Mouse (Mus musculus) lung, embryonic 15.5 days (tissue): ENCODE data around the gene Tefm. TPM values are rescaled to one million over a fixed set of nuclear protein-coding genes. Genes with fewer than 3 reads are reported as not detected.

Source experiments
- ATAC-seq: fragments of 200-750 bp; cut with Nextera tagmentation; 2 replicates; pipeline ENCODE4 v1.8.0; 2017; ENCODE audit warnings: moderate number of reproducible peaks, borderline replicate concordance; ENCODE audit not compliant: low FRiP score, low TSS enrichment; ENCODE audit errors: extremely low read depth
- H3K27ac ChIP-seq: fragments of 300-500 bp; sonication (generic); 2 replicates; pipeline ENCODE4 v1.5.1; 2015; ENCODE audit warnings: moderate library complexity, mild to moderate bottlenecking, inconsistent platforms
- H3K27me3 ChIP-seq: fragments of 300-500 bp; sonication (generic); 2 replicates; pipeline ENCODE4 v1.6.1; 2015; ENCODE audit warnings: inconsistent platforms
- H3K36me3 ChIP-seq: fragments of 300-500 bp; sonication (generic); 2 replicates; pipeline ENCODE4 v1.6.1; 2015; ENCODE audit warnings: inconsistent platforms
- H3K4me1 ChIP-seq: fragments of 300-500 bp; sonication (generic); 2 replicates; pipeline ENCODE4 v1.6.1; 2015; ENCODE audit warnings: inconsistent platforms
- H3K4me2 ChIP-seq: fragments of 300-500 bp; sonication (generic); 2 replicates; pipeline ENCODE4 v1.6.1; 2015; ENCODE audit warnings: inconsistent platforms, mild to moderate bottlenecking, moderate library complexity
- H3K4me3 ChIP-seq: fragments of 300-500 bp; sonication (generic); 2 replicates; pipeline ENCODE4 v1.5.1; 2015; ENCODE audit warnings: mild to moderate bottlenecking, inconsistent platforms
- H3K9ac ChIP-seq: fragments of 300-500 bp; sonication (generic); 2 replicates; pipeline ENCODE4 v1.6.1; 2015; ENCODE audit warnings: inconsistent platforms
- H3K9me3 ChIP-seq: fragments of 300-500 bp; sonication (generic); 2 replicates; pipeline ENCODE4 v1.6.1; 2016; ENCODE audit warnings: inconsistent platforms
- WGBS: fragments of 180-500 bp; shearing (Covaris S2); methylation state at CpG from one replicate; pipeline ENCODE4 v1.1.7; 2015; 5-methylcytosine and 5-hydroxymethylcytosine counted together
- polyA plus RNA-seq: library from polyadenylated mRNA; unstranded; fragments of >200 nt; fragmentation: Nextera tagmentation; extraction: Ambion mirVana; gene quantifications from 2 replicates; pipeline ENCODE4 v1.2.1, GENCODE M21; 2015

Tefm gene
- polyA plus RNA-seq, 1 experiment from 2014 or later: 28.2 TPM

- no peak overlapping the region for H3K9ac ChIP-seq
- 60% methylated on average over 4 of the region's 4 CpGs for WGBS
- no peaks in the 10 kb centered on the region for H3K36me3 ChIP-seq
- H3K4me1 ChIP-seq: no peaks in the 10 kb centered on the region
- no peak overlapping the region for H3K4me2 ChIP-seq
- no peaks in the 10 kb centered on the region for H3K27me3 ChIP-seq
- H3K9me3 ChIP-seq: no peaks in the 10 kb centered on the region
- no peak for ATAC-seq
- H3K4me3 ChIP-seq: no peak overlapping the region
- H3K27ac ChIP-seq: no peak overlapping the region
Observed at GRCm38 (mm10) chr11:80171884-80172283, 29.9 kb upstream of the Tefm start.

- no peak overlapping the region for H3K4me2 ChIP-seq
- H3K36me3 ChIP-seq: no peaks in the 10 kb centered on the region
- 57% methylated on average over 5 of the region's 5 CpGs for WGBS
- no peak for ATAC-seq
- H3K4me3 ChIP-seq: no peak overlapping the region
- H3K27me3 ChIP-seq: no peaks in the 10 kb centered on the region
- H3K9ac ChIP-seq: no peak overlapping the region
- no peak overlapping the region for H3K27ac ChIP-seq
- H3K4me1 ChIP-seq: no peaks in the 10 kb centered on the region
- H3K9me3 ChIP-seq: no peaks in the 10 kb centered on the region
Observed at GRCm38 (mm10) chr11:80170351-80170750, 28.4 kb upstream of the Tefm start.

- H3K4me1 ChIP-seq: no peaks in the 10 kb centered on the region
- 88% methylated on average over 3 of the region's 3 CpGs for WGBS
- H3K4me3 ChIP-seq: no peak overlapping the region
- no peaks in the 10 kb centered on the region for H3K36me3 ChIP-seq
- no peak overlapping the region for H3K9ac ChIP-seq
- H3K9me3 ChIP-seq: no peaks in the 10 kb centered on the region
- no peak overlapping the region for H3K4me2 ChIP-seq
- ATAC-seq: no peak
- H3K27me3 ChIP-seq: no peaks in the 10 kb centered on the region
- no peak overlapping the region for H3K27ac ChIP-seq
Observed at GRCm38 (mm10) chr11:80169629-80170028, 27.7 kb upstream of the Tefm start.

DNA sequence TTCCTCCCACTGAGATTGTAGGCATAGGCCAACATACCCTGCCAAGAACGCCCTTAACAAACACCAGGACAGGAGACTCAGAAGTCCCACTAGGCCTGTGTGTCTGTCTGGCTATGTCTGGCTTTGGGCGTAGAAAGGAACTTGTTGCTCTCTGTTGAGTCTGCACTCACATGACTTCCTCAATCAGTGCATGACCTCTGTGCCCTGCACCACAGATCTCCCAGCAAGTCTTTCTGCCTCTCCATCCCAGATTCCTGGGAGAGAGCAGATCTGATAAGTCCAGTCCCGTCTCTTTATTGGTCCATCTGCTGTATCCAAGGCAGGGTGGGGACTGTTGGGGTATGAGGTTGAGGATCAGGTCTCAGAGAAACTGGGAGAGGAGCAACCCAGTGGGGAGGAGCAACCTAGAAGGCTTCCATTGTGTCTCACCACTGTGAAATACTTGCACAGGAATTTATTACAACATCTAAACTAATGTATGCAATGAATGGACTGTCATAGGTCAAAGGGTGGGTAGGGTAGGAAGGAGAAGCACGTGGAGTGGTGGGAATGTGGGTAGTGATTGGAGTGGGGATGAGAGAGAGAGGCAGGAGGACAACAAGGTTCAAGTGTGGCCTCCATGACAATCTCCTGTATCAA lies 26.8 kb upstream of the Tefm start:
- WGBS: 65% methylated on average over 4 of the region's 4 CpGs
- Histone ChIP-seq H3K27me3 (no peaks in the 10 kb centered on the region), H3K27ac (no peak overlapping the region), H3K9me3 (no peaks in the 10 kb centered on the region), H3K9ac (no peak overlapping the region), H3K4me2 (no peak overlapping the region), H3K36me3 (no peaks in the 10 kb centered on the region), H3K4me1 (no peaks in the 10 kb centered on the region), H3K4me3 (no peak overlapping the region)
- no peak for ATAC-seq

GRCm38 (mm10) chr11:80168121-80168520 lies 26.1 kb upstream of the Tefm start:
- no peaks in the 10 kb centered on the region for H3K9me3 ChIP-seq
- H3K4me2 ChIP-seq: no peak overlapping the region
- H3K4me3 ChIP-seq: no peak overlapping the region
- 87% methylated on average over 9 of the region's 9 CpGs for WGBS
- no peaks in the 10 kb centered on the region for H3K27me3 ChIP-seq
- no peak overlapping the region for H3K9ac ChIP-seq
- no peaks in the 10 kb centered on the region for H3K4me1 ChIP-seq
- H3K27ac ChIP-seq: no peak overlapping the region
- ATAC-seq: no peak
- H3K36me3 ChIP-seq: no peaks in the 10 kb centered on the region

DNA sequence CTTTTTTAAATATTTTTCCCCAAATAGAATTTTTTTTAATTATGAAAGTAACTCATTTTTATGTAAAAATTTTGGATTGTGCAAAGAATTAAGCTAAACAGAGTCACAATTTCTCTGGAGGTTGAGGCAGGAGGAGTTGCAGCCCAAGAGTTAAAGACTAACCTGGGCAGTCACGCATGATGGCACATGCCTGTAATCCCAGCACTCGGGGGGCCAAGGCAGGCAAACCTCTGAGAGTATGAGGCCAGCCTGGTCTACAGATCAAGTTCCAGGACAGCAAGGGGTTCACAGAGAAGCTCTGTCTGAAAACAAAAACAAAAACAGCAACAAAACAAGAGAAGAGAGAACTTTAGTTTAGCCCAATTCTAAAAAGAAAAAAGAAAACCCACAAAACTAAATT lies 22.2 kb upstream of the Tefm start:
- H3K27me3 ChIP-seq: no peaks in the 10 kb centered on the region
- H3K27ac ChIP-seq: no peak overlapping the region
- no peaks in the 10 kb centered on the region for H3K9me3 ChIP-seq
- WGBS: 63% methylated on average over 2 of the region's 2 CpGs
- ATAC-seq: no peak
- H3K4me1 ChIP-seq: no peaks in the 10 kb centered on the region
- H3K4me3 ChIP-seq: no peak overlapping the region
- H3K36me3 ChIP-seq: no peaks in the 10 kb centered on the region
- H3K4me2 ChIP-seq: no peak overlapping the region
- H3K9ac ChIP-seq: no peak overlapping the region

GRCm38 (mm10) chr11:80163362-80164116 lies 21.6 kb upstream of the Tefm start:
- Histone ChIP-seq H3K36me3 (no peaks in the 10 kb centered on the region), H3K4me3 (no peak overlapping the region), H3K9ac (no peak overlapping the region), H3K27ac (no peak overlapping the region), H3K27me3 (no peaks in the 10 kb centered on the region), H3K4me2 (no peak overlapping the region), H3K9me3 (no peaks in the 10 kb centered on the region), H3K4me1 (no peaks in the 10 kb centered on the region)
- ATAC-seq: no peak
- WGBS: 69% methylated on average over 7 of the region's 7 CpGs

DNA sequence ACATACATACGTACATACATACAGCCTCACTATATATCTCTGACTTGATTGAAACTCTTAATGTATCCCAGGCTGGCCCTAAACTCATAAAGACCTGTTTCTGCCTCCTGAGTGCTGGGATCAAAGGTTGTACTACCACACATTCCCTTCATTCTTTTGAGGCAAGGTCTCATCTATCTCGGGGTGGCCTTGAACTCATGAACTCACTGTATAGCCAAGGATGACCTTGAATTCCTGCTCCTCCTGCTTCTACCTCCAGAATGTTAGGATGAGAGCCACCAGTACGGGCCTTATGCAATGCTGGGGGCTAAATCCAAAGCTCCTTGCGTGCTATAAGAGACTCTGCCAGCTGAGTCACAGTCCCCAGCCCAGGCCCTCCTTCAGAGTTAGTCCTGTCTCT lies 19.1 kb upstream of the Tefm start:
- no peak overlapping the region for H3K4me2 ChIP-seq
- no peak overlapping the region for H3K4me3 ChIP-seq
- H3K9ac ChIP-seq: no peak overlapping the region
- peaks cover 10% of the 10 kb centered on the region; the same call in 1 of the 2 replicates for H3K27me3 ChIP-seq
- WGBS: 73% methylated on average over 4 of the region's 4 CpGs
- H3K9me3 ChIP-seq: no peaks in the 10 kb centered on the region
- no peak for ATAC-seq
- no peaks in the 10 kb centered on the region for H3K36me3 ChIP-seq
- H3K4me1 ChIP-seq: no peaks in the 10 kb centered on the region
- H3K27ac ChIP-seq: no peak overlapping the region

- H3K4me1 ChIP-seq: peaks cover 5% of the 10 kb centered on the region; the same call in 1 of the 2 replicates
- H3K27me3 ChIP-seq: peaks cover 31% of the 10 kb centered on the region
- no peaks in the 10 kb centered on the region for H3K9me3 ChIP-seq
- H3K9ac ChIP-seq: no peak overlapping the region
- H3K4me2 ChIP-seq: no peak overlapping the region
- no peaks in the 10 kb centered on the region for H3K36me3 ChIP-seq
- no peak overlapping the region for H3K27ac ChIP-seq
- 71% methylated on average over 7 of the region's 7 CpGs for WGBS
- no peak overlapping the region for H3K4me3 ChIP-seq
- ATAC-seq: no peak
Observed at GRCm38 (mm10) chr11:80159018-80159417, 17.0 kb upstream of the Tefm start.

DNA sequence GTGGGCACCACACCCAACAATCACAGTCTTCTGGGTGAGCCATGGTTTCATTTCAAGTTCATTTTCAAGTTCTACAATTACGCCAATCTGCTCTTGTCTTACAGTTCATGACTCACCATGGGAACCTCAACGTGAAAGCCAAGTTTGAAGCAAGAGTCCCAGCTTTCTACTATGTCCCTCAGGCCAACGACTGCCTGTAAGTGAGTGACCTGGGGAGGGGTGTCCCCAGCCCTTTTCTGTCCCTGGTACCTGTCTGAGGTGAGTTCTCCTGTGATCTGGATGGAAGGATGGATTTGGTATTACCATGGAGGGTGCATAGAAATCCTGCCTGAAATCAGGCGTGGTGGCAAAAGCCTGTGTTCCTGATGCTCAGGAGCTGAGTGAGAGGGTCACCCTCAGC lies 14.9 kb upstream of the Tefm start:
- Histone ChIP-seq H3K4me3 (no peak overlapping the region), H3K4me2 (no peak overlapping the region), H3K9me3 (no peaks in the 10 kb centered on the region), H3K4me1 (peaks cover 8% of the 10 kb centered on the region; the same call in 1 of the 2 replicates), H3K9ac (no peak overlapping the region), H3K36me3 (no peaks in the 10 kb centered on the region), H3K27ac (no peak overlapping the region), H3K27me3 (peaks cover 49% of the 10 kb centered on the region)
- WGBS: 85% methylated on average over 4 of the region's 4 CpGs
- no peak for ATAC-seq

GRCm38 (mm10) chr11:80155961-80156360 lies 14.0 kb upstream of the Tefm start:
- Histone ChIP-seq H3K4me2 (no peak overlapping the region), H3K4me3 (no peak overlapping the region), H3K36me3 (no peaks in the 10 kb centered on the region), H3K27ac (no peak overlapping the region), H3K27me3 (peaks cover 49% of the 10 kb centered on the region), H3K9ac (no peak overlapping the region), H3K9me3 (no peaks in the 10 kb centered on the region), H3K4me1 (peaks cover 8% of the 10 kb centered on the region; the same call in 1 of the 2 replicates)
- 79% methylated on average over 4 of the region's 4 CpGs for WGBS
- no peak for ATAC-seq

- Histone ChIP-seq H3K36me3 (no peaks in the 10 kb centered on the region), H3K27me3 (peaks cover 49% of the 10 kb centered on the region), H3K4me1 (peaks cover 8% of the 10 kb centered on the region; the same call in 1 of the 2 replicates), H3K9ac (no peak overlapping the region), H3K9me3 (no peaks in the 10 kb centered on the region), H3K4me2 (no peak overlapping the region), H3K4me3 (no peak overlapping the region), H3K27ac (no peak overlapping the region)
- WGBS: 77% methylated on average over 8 of the region's 8 CpGs
- no peak for ATAC-seq
Observed at GRCm38 (mm10) chr11:80155541-80155940, 13.6 kb upstream of the Tefm start.
